Mouse (Mus musculus) liver, embryonic 14.5 days (tissue): ENCODE data around the gene Elp4.
A peak's percentile ranks its signal among the peaks of the same experiment; 100 is the strongest.

Experiments
- CTCF ChIP-seq: IDR thresholded peaks from 2 replicates; pipeline ENCODE4 v1.5.1; 2016; ENCODE audit warnings: antibody characterized with exemption, low read depth, control low read depth
- EP300 ChIP-seq: IDR thresholded peaks from 2 replicates; pipeline ENCODE4 v1.6.1; 2016; ENCODE audit warnings: antibody characterized with exemption, low read depth

GRCm38 (mm10) chr2:105667626-105667950 is 236.8 kb downstream of the Elp4 start:
- 0 out of 2 replicates have a peak, but pooled peaks have one; percentile 2 for TF ChIP-seq CTCF
- TF ChIP-seq EP300 = no peak
